Mouse (Mus musculus) layer of hippocampus, adult 8-10 months (tissue): ENCODE data around the gene Akap13. TPM values are rescaled to one million over a fixed set of nuclear protein-coding genes. Genes with fewer than 3 reads are reported as not detected.
"Not testable (repeated sequence)": the region's sequence is repeated elsewhere in the genome, so short reads cannot be mapped to it uniquely, and the experiment has no call there.

Experiments used
- DNase-seq, 2 experiments: peaks; one replicate each; pipeline ENCODE4 v3.0.0; 2022; ENCODE audit warnings: low spot score in 2 of 2
- total RNA-seq, 4 experiments: library from RNA; stranded (reverse); gene quantifications; 2 replicates each; pipeline ENCODE4 v1.2.4; 2022

Akap13 gene
- total RNA-seq, 4 experiments from 2014 or later = 57.3 to 73.0 (median 61.3) TPM

DNA sequence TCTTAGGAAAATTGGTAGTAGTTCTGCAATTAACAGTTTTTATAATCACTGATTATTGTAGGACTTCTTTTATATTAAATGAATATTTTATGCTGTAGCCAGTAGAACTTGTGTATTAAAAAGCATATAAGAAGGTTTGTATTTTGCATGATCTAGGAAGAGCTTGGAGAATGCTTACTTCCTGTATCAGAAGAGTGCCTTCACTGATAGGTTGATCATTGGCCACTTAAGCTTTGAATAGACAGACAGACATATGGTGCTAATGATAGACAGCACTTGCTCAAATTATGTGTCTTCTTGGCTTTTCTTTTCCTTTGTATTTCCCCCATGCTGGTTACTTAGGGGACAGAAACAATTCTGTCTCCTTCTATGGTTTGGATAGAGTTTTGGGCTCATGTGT lies 139.9 kb downstream of the Akap13 start:
- no peak for DNase-seq

DNA sequence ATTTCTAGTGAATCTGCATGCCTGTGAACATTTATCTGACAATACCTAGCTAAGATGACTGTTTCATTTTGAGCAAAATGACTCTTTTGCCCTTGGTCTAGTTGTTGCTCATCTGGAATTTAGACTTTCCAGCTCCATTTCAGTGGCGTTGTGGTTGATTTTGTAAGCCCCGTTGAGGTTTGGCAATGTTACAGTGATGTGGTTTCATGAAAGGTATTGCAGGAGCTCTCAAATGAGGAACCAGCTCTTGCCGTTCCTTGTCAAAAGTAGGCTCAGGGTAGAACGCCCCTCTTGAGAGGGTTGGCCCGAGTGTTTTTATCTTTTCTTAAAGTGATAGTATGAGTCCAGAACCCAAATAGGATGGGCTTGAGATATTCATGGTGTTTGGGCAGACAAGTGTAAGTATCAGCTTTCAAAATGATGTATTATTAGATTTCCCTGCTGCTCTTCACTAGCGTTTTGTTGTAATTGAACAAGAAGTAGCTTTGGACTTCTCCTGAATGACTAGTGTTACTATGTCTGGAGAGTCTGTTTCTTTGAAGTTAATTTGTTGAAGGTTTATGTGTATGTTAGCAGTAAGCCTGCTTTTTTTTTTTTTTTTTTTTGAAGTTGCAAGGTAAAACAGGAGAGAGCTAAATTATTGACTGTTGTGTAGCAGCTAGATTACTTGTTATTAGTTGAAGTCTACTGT lies 140.9 kb downstream of the Akap13 start:
- DNase-seq = no peak

DNA sequence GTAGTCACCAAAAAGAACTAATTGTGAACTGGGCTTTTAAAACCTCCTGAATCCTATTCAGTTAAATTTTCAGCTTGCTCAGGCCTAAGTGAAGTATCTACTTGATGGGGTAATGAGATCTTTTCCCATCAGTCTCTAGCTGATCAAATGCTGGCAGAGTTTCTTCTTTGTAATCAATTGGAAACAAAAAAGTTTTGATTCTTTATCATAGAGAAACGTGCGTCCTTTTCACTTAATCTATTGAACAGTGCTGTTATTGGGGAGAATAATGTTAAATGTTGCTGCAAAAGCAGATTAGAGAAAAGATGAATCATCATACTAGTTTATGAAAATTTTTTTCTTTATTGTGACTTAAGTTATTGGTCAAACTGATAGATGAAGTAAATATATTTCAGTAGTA lies 142.5 kb downstream of the Akap13 start:
- no peak for DNase-seq

DNA sequence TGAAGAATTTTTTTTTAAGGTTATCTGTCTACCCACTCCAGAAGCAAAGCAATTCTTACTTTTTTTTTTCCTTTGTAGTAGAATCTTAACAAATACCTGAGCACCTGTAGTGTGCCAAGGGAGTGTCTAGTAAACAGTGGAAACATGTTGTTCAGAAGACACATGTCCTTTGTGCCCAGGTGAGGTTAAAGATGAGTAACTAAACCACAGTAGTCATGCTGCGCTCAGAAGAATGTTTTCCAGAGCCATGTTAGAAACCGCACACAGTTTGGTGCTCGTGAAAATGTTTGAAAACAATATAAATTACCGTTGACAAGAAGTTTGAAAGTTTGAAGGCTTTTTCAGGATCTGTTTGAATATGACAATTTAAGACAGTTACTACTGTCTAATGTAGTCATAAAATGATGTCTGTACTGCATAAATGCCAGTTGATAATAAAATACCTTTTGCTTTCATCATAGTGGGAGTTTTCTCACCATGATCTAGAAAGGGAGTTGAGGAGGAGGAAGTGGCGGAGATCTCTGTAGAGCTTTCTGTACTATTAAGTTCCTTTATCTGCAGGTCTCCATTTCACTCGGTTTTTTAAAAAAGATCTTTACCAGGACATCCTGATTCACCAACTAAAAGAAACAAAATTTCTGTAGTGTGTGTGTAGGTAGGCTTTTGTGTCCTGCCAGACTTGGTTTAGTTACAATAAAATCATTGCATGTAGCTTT lies 145.2 kb downstream of the Akap13 start:
- no peak for DNase-seq

DNA sequence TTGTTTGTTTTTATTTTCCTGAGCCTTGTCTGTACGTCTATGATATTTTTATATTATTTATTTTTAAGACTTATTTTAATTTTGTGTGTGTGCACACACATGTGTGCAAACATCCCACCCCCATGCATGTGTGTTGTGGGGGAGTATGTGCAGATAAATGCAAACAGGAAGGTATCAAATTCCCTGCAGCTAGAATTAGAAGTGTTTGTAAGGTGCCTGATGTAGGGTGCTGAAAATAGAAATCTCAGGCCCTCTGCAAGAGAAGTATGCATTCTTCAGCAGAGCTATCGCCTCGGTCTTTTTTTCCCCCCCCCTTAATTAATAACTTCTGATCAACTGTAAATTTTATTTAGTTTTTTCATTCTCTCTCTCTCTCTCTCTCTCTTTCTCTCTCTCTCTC lies 151.9 kb downstream of the Akap13 start:
- DNase-seq = no peak

DNA sequence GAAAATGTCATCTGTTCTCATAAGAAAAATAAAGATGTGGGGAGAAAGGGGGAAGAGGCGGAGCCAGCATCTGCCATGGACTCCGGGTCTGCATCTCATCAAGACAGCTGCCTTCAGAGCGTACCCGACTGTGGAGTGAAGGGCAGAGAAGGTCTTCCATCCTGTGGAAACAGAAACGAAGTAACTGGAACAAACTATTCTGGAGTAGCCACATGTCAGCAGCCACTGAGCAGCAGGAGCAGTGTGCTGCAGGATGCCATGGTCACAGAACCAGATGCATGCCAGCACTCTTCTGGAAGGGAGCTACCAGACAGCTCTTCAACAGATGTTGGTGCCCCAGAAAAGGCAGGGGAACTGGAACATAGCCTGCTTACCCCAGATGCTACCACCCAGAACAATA lies 153.4 kb downstream of the Akap13 start:
- DNase-seq = no peak

DNA sequence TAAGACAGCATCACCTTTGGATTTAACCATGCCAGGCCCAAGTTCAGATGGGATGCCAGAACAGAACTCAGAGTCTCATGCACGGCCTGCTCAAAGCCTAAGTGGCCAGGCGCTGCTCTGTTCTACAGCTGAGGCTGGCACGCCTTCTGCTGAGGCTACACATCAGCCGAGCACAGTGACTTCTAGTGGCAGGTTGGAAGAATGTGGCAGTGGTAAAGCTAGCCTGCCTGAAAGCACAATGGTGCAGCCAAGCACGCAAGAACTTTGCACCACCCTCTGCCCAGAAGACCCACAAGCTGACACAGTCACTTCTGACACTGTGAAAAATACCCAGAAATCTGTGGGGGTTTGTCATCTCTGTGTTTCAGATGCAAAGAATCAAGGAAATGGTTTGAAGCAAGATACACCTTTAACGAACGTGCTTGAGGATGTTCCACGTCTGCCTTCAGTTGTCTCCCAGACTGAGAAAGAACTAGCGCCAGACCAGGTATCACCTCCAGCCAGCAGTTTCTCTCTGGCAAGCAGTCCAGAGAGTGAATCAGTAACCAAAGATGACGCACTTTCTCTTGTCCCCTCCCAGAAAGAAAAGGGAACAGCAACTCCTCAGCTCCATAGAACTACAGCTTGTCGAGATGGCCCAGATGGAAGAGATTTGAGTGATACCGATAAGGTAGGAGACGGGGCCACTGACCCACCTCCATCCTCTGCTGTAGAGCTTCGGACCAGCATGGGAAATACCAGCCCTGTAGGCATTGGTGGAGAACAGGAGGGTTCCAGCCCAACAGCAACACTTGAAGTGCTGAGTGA lies 154.3 kb downstream of the Akap13 start:
- no peak for DNase-seq

DNA sequence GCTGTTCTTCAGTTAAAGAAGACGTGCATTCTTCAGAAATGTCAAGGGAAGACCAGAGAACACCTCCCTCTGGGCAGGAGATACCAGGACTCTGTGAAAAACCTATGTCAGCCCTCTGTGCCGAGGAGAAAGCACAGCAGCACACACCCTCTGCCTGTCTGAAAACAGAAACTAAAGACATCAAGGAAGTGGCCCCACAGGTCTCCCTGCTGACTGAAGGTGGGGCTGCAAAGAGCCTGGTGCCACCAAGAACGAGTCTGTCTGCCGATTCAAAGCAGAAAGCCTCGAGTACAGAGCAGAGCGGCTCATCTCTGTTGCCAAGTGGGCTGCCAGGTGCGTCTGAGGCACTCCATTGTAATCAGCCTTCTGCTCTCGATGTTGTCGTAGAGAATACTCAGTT lies 155.1 kb downstream of the Akap13 start:
- no peak for DNase-seq

DNA sequence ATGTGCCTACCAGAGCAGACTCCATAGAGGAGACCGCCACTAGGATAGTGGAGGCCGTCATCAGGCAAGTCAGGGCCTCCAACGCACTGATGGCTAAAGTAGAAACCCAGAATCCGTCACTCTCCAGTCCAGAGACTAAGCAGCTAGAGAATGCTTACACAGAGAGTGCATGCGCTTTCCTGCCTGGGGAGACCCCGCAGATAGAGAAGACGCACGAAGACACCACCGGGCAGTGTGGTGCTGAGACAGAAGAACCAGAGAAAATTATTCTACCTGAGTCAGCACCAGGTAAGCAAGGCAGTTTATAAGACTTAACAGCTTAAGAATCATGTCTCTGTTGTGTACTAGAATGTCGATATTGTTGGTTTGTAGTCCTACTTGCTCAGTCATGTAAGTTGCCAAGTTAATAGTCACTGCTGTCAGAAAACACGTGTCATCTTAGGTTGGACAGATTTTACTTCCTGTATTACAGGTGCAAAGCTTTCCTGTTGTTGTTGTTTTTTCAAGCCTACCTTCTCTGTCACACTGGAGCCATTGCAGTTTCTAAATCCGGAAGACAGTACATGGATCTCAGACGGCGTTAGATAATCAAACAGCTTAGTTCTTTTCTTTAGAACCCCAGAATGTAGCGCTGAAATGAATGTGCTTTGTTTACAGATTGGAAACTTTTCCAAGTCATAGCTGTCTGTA lies 156.1 kb downstream of the Akap13 start:
- DNase-seq = no peak

DNA sequence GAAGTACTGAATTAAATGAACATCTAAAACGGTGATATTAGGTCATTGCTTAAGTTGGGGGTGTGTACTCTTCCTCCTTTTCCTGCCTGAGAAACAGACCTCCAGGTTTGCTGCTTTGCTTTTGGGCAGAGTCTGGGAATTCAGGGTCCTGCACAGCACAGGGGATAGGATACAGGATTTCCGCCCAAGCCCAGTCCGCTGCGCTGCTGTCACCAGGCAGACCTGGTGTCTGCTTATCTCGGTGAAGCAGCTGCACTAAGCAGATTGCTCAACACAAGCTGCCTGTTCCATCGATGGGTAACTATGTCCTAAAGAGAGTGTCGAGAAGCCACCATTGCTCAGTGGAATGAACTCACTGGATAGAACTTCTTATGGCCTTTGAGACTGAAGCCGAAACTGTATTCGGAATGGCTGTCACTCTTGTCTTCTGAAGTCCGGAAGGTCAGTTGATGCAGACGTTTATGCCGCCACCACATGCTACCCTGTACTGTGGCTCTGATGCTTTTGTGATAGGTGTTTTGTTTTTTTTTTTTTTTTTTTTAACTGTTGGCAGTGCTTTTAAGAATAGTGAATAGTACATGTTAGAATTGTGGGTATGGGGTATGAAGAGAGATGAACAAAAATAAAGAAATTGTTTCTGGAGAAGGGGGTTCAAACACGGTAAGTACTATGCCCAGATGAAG lies 156.8 kb downstream of the Akap13 start:
- peak in 1 of 2 experiments; percentile 32 for DNase-seq

DNA sequence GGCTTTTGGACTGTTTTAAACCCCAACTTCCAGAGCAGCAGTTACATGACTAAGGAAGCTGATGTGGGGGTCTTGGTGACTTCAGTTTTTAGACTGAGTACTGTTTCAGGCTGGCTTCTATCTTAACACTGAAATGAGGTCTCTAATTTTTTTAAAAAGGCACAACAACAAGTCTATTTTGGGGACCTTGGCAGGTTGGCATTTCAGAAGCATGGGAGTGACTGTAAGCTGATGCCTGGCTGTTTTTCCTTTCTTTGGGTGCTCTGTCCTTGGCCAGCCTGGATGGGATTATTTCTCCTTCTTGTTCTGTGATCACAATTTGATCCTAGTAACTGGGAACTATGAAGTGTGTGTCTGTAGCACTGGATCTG lies 157.3 kb downstream of the Akap13 start:
- DNase-seq = no peak

DNA sequence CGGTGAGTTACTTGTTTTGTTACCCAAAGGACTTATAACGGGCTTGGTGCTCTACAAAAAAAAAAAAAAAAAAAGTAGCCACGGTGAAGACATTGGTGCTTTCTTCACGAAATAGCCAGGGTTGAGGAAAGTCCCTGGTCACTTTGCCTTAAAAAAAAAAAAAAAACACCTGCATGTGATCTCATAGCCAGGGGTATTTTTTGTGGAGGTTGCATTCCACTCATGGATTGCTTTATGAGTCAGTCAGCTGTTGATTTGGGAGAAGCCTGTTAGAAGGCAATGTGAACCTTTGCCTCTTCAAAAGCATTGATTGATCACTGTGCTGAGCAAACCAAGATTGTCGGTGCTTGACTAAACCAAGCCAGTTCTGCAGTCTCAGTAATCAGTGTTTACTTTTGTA lies 157.9 kb downstream of the Akap13 start:
- DNase-seq = no peak

DNA sequence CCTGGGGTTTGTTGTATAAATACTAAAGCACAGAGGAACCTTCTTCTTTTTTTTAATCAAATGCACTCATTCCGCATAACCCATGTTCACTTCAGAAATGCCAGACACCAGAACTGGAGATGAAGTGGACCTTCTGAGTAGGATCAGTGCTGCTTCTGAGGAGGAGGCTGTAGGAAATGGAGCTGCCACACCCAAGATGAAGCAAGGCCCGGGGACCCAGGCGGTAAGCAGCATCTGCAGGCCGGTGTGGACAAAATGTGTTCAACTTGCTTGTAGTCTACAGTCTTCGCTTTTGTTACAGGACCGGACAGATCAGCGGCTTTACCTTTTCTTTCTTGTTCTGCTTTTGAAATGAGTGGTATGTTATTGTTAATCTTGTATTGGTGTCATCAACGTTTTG lies 159.5 kb downstream of the Akap13 start:
- no peak for DNase-seq

DNA sequence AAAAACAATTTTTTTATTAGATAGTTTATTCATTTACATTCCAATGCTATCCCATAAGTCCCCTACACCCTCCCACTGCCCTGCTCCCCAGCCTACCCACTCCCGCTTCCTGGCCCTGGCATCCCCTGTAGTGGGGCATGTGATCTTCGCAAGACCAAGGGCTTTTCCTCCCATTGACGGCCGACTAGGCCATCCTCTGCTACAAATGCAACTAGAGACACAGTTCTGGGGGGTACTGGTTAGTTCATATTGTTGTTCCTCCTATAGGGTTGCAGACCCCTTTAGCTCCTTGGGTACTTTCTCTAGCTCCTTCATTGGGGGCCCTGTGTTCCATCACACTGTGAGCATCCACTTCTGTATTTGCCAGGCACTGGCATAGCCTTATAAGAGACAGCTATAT lies 161.9 kb downstream of the Akap13 start:
- DNase-seq = not testable (repeated sequence)

DNA sequence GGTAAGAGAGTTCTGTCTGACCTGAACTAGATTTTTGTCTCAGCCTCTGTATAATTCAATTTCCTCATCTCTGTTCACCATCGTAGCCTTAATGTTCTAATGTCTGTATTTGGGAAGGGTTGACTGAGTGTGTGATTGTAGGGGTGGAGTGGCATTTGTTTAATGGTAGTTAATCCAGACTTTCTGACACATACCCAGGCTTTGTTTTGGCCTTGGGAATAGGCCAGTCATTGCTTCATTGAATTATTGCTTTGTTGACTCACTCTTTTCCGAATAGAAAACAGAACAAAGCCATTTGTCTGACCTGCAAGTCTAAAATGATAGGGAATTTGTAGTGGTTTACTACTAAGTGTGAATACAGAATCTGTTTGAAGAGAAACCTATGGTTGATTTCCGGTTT lies 163.4 kb downstream of the Akap13 start:
- DNase-seq = no peak

DNA sequence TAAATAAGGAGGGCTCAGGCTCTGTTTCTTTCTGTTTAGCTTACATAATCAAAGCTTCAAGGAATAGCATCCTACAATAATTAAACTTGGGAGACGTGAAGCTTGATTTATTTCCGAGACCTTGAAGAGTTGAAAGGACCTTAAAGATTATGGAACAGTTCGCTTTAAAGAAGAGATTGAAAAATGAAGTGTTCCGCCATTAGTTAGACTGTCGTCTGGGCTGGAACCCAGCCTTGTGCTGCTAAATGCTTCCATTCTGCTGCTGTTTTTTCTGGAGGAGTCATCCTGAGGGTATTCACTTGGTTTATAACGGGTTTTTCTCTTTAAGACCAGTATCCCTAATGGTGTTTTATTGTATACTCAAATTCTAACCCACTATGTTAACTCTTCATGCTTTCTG lies 164.5 kb downstream of the Akap13 start:
- DNase-seq = no peak

DNA sequence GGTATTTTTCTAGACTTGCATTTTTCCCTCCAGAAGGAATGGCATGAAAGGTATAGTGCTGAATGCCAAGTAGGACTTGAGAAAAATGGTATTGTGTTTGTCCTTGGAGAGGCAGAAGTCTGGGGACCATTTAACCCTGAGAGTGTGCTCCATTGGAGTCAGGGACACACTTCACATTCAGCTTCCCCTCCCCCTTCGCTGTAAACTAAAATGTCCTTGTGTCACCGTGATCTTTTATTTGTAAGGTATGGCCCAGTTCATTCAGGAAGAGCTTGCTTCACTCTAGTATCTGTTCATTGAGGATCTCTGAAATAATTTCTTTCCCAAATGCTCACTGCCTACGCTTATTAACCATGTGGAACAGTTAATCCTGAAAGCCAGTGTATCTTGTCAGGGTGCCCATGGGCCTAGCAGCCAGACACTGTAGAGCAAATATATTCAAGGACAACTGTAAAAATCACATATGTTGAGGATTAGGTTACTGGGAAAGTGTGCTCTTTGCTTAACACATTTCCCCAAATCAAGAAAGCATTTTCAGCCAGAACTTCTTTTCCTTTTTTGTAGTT lies 165.1 kb downstream of the Akap13 start:
- no peak for DNase-seq

DNA sequence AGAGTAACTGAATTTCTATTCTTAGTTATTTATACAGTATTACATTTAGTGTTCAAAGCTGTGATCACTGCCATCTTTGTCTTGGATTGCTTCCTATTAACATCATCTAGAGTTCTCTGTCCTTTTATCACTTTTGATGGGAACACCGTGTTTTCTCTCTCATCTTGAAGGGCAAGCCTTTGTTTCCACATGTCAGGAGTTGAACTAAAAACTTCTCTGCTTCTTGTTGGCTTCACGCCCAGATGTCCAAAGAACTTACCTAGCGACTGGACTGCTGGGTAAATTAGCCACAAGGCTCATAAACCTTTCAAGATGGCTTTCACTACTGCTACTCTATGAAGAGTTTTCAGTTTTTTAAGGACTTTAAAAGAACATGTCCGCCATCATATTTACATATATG lies 165.6 kb downstream of the Akap13 start:
- no peak for DNase-seq

DNA sequence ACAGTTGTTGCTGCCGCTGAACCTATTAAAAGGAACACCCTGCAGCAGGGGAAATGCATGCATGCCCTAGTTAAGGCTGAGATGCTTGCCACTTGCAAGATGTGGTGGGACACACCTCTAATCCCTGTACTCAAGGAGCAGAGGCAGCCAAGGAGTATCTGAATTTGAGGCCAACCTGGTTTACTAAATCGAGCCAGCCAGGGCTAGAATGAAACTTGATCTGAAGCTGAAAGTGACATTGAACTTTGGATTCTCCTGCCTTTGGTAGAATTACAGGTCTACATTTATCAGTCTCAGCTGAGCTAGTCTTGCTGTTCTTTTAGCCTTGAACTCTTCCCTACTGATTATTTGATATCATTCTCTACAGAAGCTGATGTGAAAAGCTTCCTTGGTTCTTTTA lies 172.5 kb downstream of the Akap13 start:
- DNase-seq = no peak

DNA sequence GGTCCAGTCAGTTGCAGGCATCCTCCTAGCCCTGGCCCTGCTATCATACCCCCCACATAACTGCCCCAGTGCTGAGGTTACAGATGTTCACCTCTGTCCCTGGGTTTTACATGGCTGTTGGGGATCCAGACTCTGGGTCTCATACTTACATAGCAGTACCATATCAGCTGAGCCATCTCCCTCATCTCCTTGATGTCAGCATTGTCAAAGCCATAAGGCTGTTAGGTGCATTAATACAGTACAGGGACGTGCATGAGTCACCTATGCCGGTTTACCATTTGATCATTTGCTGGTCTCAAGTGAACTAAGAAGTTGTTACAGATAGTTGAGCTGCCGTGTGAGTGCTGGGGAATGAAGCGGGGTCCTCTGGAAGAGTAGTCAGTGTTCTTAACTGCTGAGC lies 174.3 kb downstream of the Akap13 start:
- DNase-seq = no peak

DNA sequence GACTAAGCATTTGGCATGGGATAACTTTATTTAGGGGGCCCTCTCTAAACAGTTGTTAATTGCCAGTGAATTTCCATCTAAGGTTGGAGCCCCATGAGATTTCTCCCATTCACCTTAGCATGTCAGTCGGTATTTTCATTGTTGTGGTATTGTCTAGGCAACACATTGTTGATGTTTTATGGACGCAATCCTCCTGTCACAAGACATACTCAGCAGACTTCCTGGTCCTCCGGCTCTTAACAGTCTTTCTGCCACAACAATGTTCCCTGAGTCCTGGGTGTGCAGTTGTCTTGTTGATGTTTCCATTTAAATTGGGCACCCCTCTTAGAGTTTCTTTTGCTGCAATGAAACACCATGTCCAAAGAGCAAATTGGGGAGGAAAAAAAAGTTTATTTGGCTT lies 177.6 kb downstream of the Akap13 start:
- no peak for DNase-seq
